Mouse (Mus musculus) frontal cortex, postnatal 10 days (tissue): ENCODE measurements around the gene Cdc42ep5.

Experiments
- DNase-seq, 2 experiments: peaks; one replicate each; pipeline ENCODE4 v3.0.0; 2022; ENCODE audit warnings: low spot score in 2 of 2, mixed read lengths in 1 of 2

Gene Cdc42ep5

DNA sequence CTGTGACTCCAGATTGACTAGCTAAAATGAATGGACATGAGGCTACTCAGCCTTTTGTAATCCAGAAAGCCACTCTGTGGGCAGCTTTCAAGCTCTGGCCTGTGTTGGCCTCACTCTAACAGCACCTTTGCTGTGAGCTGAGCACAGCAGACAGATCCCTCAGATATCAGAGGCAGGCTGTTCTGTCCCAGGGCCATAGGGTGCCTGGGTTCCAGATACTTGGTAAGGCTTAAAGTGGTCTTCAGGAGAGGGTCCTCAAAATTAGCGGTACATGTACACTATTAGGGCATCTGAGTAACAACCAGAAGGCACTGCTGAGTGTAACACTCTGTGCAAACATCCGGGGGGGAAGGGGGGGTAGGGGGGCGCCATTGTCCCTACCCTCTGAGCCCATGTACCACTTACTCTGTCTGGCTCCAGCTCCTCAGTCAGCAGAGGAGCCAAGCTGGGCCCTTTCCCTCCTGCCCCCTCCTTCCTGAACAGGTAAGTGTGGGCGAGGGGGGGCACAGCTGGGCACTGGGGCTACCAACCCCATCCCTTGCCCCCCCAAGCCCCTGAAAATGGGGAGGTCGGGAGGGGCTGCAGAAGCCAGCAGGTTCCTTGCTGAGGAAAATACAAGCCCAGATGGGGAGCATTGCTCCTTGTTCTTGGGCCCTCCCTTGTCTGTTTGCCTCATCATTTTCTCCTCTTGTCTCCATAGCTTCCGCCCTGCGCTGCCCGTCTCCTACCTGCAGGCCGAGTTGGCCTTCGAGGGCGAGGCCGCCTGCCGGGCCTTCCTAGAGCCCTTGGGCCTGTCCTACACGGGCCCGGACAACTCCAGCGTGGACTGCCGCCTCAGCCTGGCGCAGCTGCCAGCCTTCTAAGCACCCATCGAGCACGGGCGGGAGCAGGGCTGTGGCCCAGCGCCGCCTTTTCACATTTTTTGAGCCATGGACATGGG, 18.1 kb downstream of the Cdc42ep5 start:
- DNase-seq: peak; percentile 24 to 33

- peak; percentile 37 to 53 for DNase-seq
Measured at GRCm38 (mm10) chr7:4145552-4146190, 19.0 kb downstream of the Cdc42ep5 start.

DNA sequence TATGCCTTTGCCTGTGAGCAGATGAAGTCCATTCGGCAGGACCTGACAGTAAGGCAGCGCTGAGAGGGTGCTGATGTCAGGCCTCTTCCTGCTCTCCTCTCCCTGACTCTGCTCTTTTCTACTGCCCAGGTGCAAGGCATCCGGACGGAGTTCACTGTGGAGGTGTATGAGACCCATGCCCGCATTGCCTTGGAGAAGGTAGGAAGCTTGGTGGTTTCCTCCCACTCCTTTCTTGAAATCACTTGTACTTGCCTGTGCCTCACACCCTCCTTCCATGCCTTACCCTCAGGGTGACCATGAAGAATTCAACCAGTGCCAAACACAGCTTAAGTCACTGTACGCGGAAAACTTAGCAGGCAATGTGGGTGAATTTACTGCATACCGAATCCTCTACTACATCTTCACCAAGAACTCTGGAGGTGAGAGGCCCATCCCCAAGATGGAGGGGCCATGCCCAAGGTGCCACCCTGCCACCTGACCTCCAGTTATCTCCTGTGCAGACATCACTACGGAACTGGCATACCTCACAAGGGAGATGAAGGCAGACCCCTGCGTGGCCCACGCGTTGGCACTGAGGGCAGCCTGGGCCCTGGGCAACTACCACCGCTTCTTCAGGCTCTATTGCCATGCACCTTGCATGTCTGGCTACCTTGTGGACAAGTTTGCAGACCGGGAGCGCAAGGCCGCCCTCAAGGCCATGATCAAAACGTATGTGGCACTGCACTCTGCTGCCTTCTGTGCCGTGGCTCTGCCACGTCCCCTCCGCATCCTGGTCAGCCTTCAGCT, 19.7 kb downstream of the Cdc42ep5 start:
- DNase-seq: peak; percentile 12

- peak; percentile 5 to 8 for DNase-seq
Measured at GRCm38 (mm10) chr7:4144046-4144445, 20.6 kb downstream of the Cdc42ep5 start.

DNA sequence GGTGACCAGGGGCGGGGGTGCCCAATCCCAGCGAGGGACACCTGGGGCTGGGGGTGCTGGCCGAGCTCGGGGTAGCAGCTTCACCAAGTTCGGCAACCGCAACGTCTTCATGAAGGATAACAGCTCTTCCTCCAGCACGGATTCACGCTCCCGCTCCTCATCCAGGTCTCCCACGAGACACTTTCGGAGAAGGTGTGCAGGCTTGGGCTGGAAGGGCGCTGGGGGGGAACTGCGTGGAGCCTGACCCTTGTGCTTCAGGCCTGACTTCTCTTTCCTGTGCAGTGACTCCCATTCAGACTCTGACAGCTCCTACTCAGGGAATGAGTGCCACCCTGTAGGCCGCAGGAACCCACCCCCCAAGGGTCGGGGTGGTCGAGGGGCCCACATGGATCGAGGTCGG, 21.2 kb downstream of the Cdc42ep5 start:
- DNase-seq: peak; percentile 8 to 9

DNA sequence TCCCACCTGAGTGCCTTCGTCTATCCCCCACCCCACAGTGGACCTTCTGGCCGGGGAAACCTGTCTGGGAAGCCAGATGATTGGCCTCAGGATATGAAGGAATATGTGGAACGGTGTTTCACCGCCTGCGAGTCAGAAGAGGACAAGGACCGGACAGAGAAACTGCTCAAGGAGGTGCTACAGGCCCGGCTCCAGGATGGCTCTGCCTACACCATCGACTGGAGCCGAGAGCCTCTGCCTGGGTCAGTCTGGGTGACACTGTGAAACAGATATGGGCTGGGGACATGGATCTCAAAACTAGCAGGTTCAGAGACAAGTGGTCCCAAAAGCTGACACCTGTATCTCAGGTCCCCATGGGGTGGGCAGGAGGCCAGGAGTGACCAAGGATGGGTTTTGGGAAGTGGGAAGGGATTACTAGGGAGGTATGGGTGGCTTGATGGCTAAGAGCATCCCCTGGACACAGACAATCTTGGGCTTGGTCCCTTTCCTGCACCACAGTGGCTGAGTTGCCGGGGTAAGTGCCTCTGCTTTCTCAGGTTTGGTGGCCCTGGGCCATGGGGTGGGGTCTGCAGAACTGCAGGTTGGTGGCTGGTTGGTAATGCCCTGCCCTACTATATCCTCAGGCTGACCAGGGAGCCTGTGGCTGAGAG, 21.7 kb downstream of the Cdc42ep5 start:
- DNase-seq: peak; percentile 6 to 13

DNA sequence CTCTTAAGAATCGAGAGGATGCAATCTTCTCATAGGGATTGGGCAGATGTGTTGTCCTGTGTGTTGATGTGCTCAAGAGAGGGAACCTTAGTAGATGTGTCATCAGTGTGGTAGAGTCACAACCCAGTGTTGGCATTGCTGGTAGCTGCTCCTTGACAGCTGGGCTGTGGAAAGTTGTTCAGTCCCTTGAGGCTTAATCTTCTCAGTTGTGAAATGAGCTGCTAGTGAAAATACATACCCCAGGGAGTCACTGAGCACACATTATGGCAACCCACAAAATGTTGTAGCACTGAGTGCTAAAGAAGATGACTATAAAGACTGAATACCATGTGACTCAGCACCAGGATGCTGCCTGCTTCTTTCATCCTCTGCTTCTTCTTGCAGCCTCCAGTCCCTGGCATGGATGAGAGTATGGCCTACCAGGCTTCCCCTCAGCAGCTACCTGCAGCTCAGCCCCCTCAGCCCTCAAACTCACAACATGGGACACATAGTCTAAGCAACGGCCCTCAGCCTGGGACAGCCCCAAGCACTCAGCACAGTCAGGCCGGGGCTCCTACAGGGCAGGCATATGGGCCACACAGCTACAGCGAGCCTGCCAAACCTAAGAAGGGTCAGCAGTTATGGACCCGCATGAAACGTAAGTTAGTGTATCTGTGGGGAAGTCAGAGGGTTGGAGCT, 22.9 kb downstream of the Cdc42ep5 start:
- peak; percentile 3 to 7 for DNase-seq

- DNase-seq: peak in 1 of 2 experiments; percentile 11
Measured at GRCm38 (mm10) chr7:4139391-4139790, 25.3 kb downstream of the Cdc42ep5 start.

- DNase-seq: peak in 1 of 2 experiments; percentile 5
Measured at GRCm38 (mm10) chr7:4138671-4139070, 26.0 kb downstream of the Cdc42ep5 start.

GRCm38 (mm10) chr7:4138181-4138580, 26.5 kb downstream of the Cdc42ep5 start:
- no peak for DNase-seq

- no peak for DNase-seq
Measured at GRCm38 (mm10) chr7:4137746-4138145, 26.9 kb downstream of the Cdc42ep5 start.

GRCm38 (mm10) chr7:4136771-4137531, 27.7 kb downstream of the Cdc42ep5 start, which contains the start of gene Leng8:
TSS of gene Leng8 (plus strand) at chr7:4137039.
- DNase-seq: peak; percentile 99 to 100

GRCm38 (mm10) chr7:4136404-4136770, 28.3 kb downstream of the Cdc42ep5 start:
- DNase-seq: no peak

DNA sequence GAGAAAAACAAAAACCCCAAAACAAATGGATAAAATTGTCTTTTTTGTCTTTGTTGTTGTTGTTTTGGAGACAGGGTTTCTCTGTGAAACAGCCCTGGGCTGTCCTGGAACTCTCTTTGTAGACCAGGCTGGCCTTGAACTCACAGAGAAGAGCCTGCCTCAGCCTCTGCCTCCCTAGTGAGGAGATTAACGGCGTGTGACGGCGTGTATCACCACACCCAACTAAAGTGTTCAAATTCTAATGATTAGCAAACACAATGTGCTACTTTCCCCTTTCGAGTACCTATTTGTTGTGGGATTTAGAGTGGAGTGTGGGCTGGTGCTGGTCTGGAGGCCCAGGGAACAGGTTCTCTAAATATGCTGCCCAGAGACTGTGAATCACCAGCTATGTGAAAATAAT, 29.7 kb downstream of the Cdc42ep5 start:
- DNase-seq: no peak

DNA sequence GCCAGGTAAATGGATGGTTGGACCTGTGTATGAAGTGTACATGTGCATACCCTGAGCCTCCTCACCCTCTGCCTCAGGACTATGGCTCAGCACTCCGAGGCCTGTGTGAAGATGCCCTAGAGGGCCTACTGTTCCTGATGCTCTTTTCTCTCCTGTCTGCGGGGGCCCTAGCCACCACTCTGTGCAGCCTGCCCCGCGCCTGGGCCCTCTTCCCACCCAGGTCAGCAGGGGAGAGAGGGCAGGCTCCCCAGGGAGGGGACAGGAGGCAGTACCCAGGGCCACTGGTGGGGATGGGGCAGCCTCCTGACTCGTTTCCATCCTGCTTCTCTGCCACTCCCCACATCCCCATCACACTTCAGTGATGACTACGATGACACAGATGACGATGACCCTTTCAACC, 31.7 kb downstream of the Cdc42ep5 start:
- peak; percentile 13 to 23 for DNase-seq

- peak; percentile 24 to 61 for DNase-seq
Measured at GRCm38 (mm10) chr7:4132581-4132980, 32.1 kb downstream of the Cdc42ep5 start.

DNA sequence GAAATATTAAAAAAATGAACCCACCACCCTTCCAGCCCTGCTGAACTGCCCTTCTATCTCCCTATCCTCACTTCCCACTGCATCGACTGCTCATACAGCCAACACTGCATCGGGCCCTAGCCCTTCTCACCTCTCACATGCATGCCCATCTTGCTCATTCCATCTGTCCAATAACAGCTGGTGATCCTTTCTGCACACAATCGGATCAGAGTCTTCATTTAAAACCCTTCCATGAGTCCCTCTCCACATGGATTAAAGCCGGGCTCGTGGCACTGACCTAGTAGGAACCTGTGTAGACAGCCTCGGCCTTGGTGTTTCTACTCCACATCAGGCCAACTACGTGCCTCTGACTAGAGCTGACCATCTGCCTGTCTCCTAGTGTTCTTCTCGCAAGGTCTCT, 32.7 kb downstream of the Cdc42ep5 start:
- DNase-seq: peak; percentile 13 to 23

DNA sequence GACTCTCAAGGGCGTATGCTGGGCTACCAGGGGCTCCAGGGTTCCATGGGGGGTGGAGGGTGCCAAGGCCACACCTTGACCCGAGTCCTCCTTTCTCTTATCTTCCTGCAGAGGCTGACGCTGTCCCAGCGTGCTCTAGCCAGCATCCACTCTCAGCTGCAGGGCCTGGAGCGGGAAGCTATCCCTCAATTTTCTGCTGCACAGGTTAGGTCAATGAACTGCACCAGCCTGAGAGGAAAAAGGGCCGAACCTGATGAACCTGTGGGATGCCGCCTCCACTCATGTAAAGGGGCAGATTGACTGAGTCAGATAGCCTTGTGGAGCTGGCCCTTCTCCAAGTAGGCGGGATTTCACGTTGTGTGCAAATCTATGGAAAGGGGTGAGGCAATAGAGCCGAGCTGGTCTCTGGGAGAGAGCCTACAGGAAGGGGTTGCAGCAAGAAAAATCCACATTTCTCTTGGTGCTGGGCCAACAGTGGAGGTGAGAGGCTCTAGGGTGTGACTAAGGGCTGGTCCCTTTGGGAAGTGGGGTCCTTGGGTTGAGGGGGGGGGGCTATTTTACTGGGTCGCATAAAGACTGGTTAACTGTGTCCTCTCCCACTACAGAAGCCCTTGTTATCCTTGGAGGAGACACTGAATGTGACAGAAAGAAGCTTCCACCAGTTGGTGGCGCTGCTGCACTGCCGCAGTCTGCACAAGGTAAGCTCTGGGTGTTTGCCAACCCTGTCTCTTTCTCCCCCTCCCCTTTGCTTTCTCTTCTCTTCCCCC, 33.8 kb downstream of the Cdc42ep5 start:
- peak in 1 of 2 experiments; percentile 82 for DNase-seq

DNA sequence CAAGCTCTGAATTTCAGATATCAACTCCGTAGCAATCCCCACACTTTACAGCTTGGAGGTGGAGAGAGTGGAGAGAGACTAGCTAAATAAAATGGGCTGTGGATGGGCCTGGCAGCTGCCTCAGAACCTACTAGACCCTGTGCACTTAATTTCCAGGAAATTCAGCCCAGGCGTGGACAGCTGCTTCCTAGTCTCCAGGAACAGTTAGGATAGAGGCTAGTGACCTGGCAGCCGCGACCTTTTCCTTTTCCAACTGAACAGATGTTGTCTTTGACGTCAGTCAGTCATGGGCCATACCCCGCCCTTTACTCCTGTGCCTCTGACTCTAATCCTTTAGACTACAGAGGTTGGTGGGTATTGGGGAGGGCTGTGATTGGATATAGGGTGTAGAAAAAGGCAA, 35.8 kb downstream of the Cdc42ep5 start:
- DNase-seq: no peak
